Mouse (Mus musculus): Measurements from ENCODE around the gene Syt8. TPM values are rescaled to one million over a fixed set of nuclear protein-coding genes. Genes with fewer than 3 reads are reported as not detected.

Gene Syt8
- polyA plus RNA-seq, 1 experiment from 2014 or later = 0.48 TPM

- Histone ChIP-seq H3K4me3 (no peak overlapping the region), H3K27ac (no peak overlapping the region)
- 74% methylated on average over 3 of the region's 3 CpGs for WGBS
Observed at GRCm38 (mm10) chr7:142409603-142410002, 25.0 kb upstream of the Syt8 start.

GRCm38 (mm10) chr7:142413285-142413684, 21.4 kb upstream of the Syt8 start:
- H3K4me2 ChIP-seq = no peak overlapping the region
- no peak overlapping the region for H3K27ac ChIP-seq
- no peaks in the 10 kb centered on the region for H3K27me3 ChIP-seq
- no peaks in the 10 kb centered on the region for H3K4me1 ChIP-seq (replicated peaks)
- H3K9ac ChIP-seq = no peak overlapping the region
- ATAC-seq (replicated peaks; ENCODE audit: insufficient number of reproducible peaks, insufficient read depth, low FRiP score, low read depth) = no peak
- H3K36me3 ChIP-seq = no peaks in the 10 kb centered on the region
- no peak overlapping the region for H3K4me3 ChIP-seq
- 78% methylated on average over 6 of the region's 6 CpGs for WGBS
- H3K9me3 ChIP-seq (replicated peaks) = no peaks in the 10 kb centered on the region

More at GRCm38 (mm10) chr7:142409603-142410002, 25.0 kb upstream of the Syt8 start:
- H3K27me3 ChIP-seq = no peaks in the 10 kb centered on the region
- no peaks in the 10 kb centered on the region for H3K4me1 ChIP-seq (replicated peaks)
- no peaks in the 10 kb centered on the region for H3K9me3 ChIP-seq (replicated peaks)
- no peak overlapping the region for H3K9ac ChIP-seq
- H3K36me3 ChIP-seq = no peaks in the 10 kb centered on the region
- no peak for ATAC-seq (replicated peaks; ENCODE audit: insufficient number of reproducible peaks, insufficient read depth, low FRiP score, low read depth)
- no peak overlapping the region for H3K4me2 ChIP-seq

GRCm38 (mm10) chr7:142415314-142415713, 19.3 kb upstream of the Syt8 start:
- Histone ChIP-seq H3K4me1 (replicated peaks) (no peaks in the 10 kb centered on the region), H3K27ac (no peak overlapping the region), H3K9me3 (replicated peaks) (no peaks in the 10 kb centered on the region), H3K9ac (no peak overlapping the region), H3K4me3 (no peak overlapping the region), H3K4me2 (no peak overlapping the region), H3K27me3 (no peaks in the 10 kb centered on the region), H3K36me3 (no peaks in the 10 kb centered on the region)
- 55% methylated on average over 4 of the region's 4 CpGs for WGBS
- no peak for ATAC-seq (replicated peaks; ENCODE audit: insufficient number of reproducible peaks, insufficient read depth, low FRiP score, low read depth)

- Histone ChIP-seq H3K9ac (no peak overlapping the region), H3K4me1 (replicated peaks) (no peaks in the 10 kb centered on the region), H3K9me3 (replicated peaks) (no peaks in the 10 kb centered on the region), H3K36me3 (no peaks in the 10 kb centered on the region), H3K27ac (no peak overlapping the region), H3K4me3 (no peak overlapping the region), H3K4me2 (no peak overlapping the region), H3K27me3 (no peaks in the 10 kb centered on the region)
- 69% methylated on average over 3 of the region's 3 CpGs for WGBS
- no peak for ATAC-seq (replicated peaks; ENCODE audit: insufficient number of reproducible peaks, insufficient read depth, low FRiP score, low read depth)
Observed at GRCm38 (mm10) chr7:142416225-142416624, 18.4 kb upstream of the Syt8 start.

- H3K36me3 ChIP-seq = no peaks in the 10 kb centered on the region
- H3K27ac ChIP-seq = no peak overlapping the region
- H3K27me3 ChIP-seq = no peaks in the 10 kb centered on the region
- H3K9me3 ChIP-seq (replicated peaks) = no peaks in the 10 kb centered on the region
- WGBS = 84% methylated on average over 2 of the region's 2 CpGs
- no peak for ATAC-seq (replicated peaks; ENCODE audit: insufficient number of reproducible peaks, insufficient read depth, low FRiP score, low read depth)
- H3K9ac ChIP-seq = no peak overlapping the region
- H3K4me3 ChIP-seq = no peak overlapping the region
- no peaks in the 10 kb centered on the region for H3K4me1 ChIP-seq (replicated peaks)
- H3K4me2 ChIP-seq = no peak overlapping the region
Observed at GRCm38 (mm10) chr7:142418027-142418426, 16.6 kb upstream of the Syt8 start.

GRCm38 (mm10) chr7:142418679-142419078, 16.0 kb upstream of the Syt8 start:
- H3K4me3 ChIP-seq = no peak overlapping the region
- no peak for ATAC-seq (replicated peaks; ENCODE audit: insufficient number of reproducible peaks, insufficient read depth, low FRiP score, low read depth)
- WGBS = 87% methylated on average over 8 of the region's 8 CpGs
- no peaks in the 10 kb centered on the region for H3K9me3 ChIP-seq (replicated peaks)
- no peak overlapping the region for H3K27ac ChIP-seq
- H3K36me3 ChIP-seq = no peaks in the 10 kb centered on the region
- H3K4me2 ChIP-seq = no peak overlapping the region
- no peaks in the 10 kb centered on the region for H3K27me3 ChIP-seq
- no peak overlapping the region for H3K9ac ChIP-seq
- no peaks in the 10 kb centered on the region for H3K4me1 ChIP-seq (replicated peaks)

- no peaks in the 10 kb centered on the region for H3K9me3 ChIP-seq (replicated peaks)
- H3K27ac ChIP-seq = no peak overlapping the region
- H3K4me2 ChIP-seq = no peak overlapping the region
- H3K36me3 ChIP-seq = no peaks in the 10 kb centered on the region
- no peaks in the 10 kb centered on the region for H3K27me3 ChIP-seq
- no peak overlapping the region for H3K9ac ChIP-seq
- H3K4me1 ChIP-seq (replicated peaks) = no peaks in the 10 kb centered on the region
- H3K4me3 ChIP-seq = no peak overlapping the region
- ATAC-seq (replicated peaks; ENCODE audit: insufficient number of reproducible peaks, insufficient read depth, low FRiP score, low read depth) = no peak
- 60% methylated on average over 5 of the region's 5 CpGs for WGBS
Observed at GRCm38 (mm10) chr7:142419887-142420286, 14.8 kb upstream of the Syt8 start.

- 62% methylated on average over 2 of the region's 2 CpGs for WGBS
- Histone ChIP-seq H3K27me3 (no peaks in the 10 kb centered on the region), H3K36me3 (no peaks in the 10 kb centered on the region), H3K27ac (no peak overlapping the region), H3K9ac (no peak overlapping the region), H3K4me2 (no peak overlapping the region), H3K4me1 (replicated peaks) (no peaks in the 10 kb centered on the region), H3K4me3 (no peak overlapping the region), H3K9me3 (replicated peaks) (no peaks in the 10 kb centered on the region)
- no peak for ATAC-seq (replicated peaks; ENCODE audit: insufficient number of reproducible peaks, insufficient read depth, low FRiP score, low read depth)
Observed at GRCm38 (mm10) chr7:142421826-142422225, 12.8 kb upstream of the Syt8 start.

GRCm38 (mm10) chr7:142425641-142426213, 8.9 kb upstream of the Syt8 start:
- Histone ChIP-seq H3K27me3 (no peaks in the 10 kb centered on the region), H3K9me3 (replicated peaks) (no peaks in the 10 kb centered on the region), H3K4me3 (no peak overlapping the region), H3K27ac (no peak overlapping the region), H3K9ac (no peak overlapping the region), H3K4me2 (no peak overlapping the region), H3K4me1 (replicated peaks) (peaks cover 17% of the 10 kb centered on the region), H3K36me3 (no peaks in the 10 kb centered on the region)
- WGBS = 52% methylated on average over 11 of the region's 11 CpGs
- no peak for ATAC-seq (replicated peaks; ENCODE audit: insufficient number of reproducible peaks, insufficient read depth, low FRiP score, low read depth)

GRCm38 (mm10) chr7:142428213-142428612, 6.4 kb upstream of the Syt8 start:
- H3K27me3 ChIP-seq = no peaks in the 10 kb centered on the region
- H3K4me3 ChIP-seq = no peak overlapping the region
- peaks cover 22% of the 10 kb centered on the region for H3K4me1 ChIP-seq (replicated peaks)
- peak; percentile 37; the same call in 1 of the 2 replicates for ATAC-seq (replicated peaks; ENCODE audit: insufficient number of reproducible peaks, insufficient read depth, low FRiP score, low read depth)
- no peak overlapping the region for H3K4me2 ChIP-seq
- no peaks in the 10 kb centered on the region for H3K9me3 ChIP-seq (replicated peaks)
- no peak overlapping the region for H3K9ac ChIP-seq
- no peak overlapping the region for H3K27ac ChIP-seq
- WGBS = 22% methylated on average over 7 of the region's 7 CpGs
- H3K36me3 ChIP-seq = no peaks in the 10 kb centered on the region

GRCm38 (mm10) chr7:142430160-142430678, 4.4 kb upstream of the Syt8 start:
- Histone ChIP-seq H3K27me3 (no peaks in the 10 kb centered on the region), H3K4me2 (no peak overlapping the region; the same call in 1 of the 2 replicates), H3K4me1 (replicated peaks) (peaks cover 36% of the 10 kb centered on the region), H3K9me3 (replicated peaks) (no peaks in the 10 kb centered on the region), H3K36me3 (no peaks in the 10 kb centered on the region), H3K9ac (no peak overlapping the region), H3K4me3 (no peak overlapping the region), H3K27ac (peak overlapping the region; percentile 64)
- WGBS = 21% methylated on average over 12 of the region's 12 CpGs
- ATAC-seq (replicated peaks; ENCODE audit: insufficient number of reproducible peaks, insufficient read depth, low FRiP score, low read depth) = peak; percentile 48; the same call in 1 of the 2 replicates

GRCm38 (mm10) chr7:142431106-142431505, 3.5 kb upstream of the Syt8 start:
- Histone ChIP-seq H3K9me3 (replicated peaks) (no peaks in the 10 kb centered on the region), H3K27ac (peak overlapping the region; percentile 64), H3K36me3 (no peaks in the 10 kb centered on the region), H3K27me3 (no peaks in the 10 kb centered on the region), H3K4me1 (replicated peaks) (peaks cover 36% of the 10 kb centered on the region), H3K9ac (no peak overlapping the region), H3K4me2 (no peak overlapping the region), H3K4me3 (no peak overlapping the region)
- 84% methylated on average over 14 of the region's 14 CpGs for WGBS
- peak; percentile 24; the same call in 1 of the 2 replicates for ATAC-seq (replicated peaks; ENCODE audit: insufficient number of reproducible peaks, insufficient read depth, low FRiP score, low read depth)
